11 mouse cellular contexts compared by ENCODE assay signal in genomic region chr5:24600236-24600635, GRCm38 (mm10). TPM values are rescaled to one million over a fixed set of nuclear protein-coding genes. Genes with fewer than 3 reads are reported as not detected.
A peak's percentile ranks its signal among the peaks of the same experiment; 100 is the strongest.
DNase-seq lines count a peak whose midpoint lies in the region; ATAC-seq lines count a peak whose summit lies in the region.
"Had no signal": no experiment of that assay in that cellular context is flagged by ENCODE, and none has a peak within 500 bp of the region (broad histone marks: within the 10 kb centered on the region; RNA-seq: fewer than 3 reads in every experiment).

No protein-coding gene starts in this region.

- ATAC-seq in liver, embryonic 11.5 days (replicated peaks; ENCODE audit: low FRiP score): no peak
- no peak for ATAC-seq in liver, embryonic 12.5 days
- ATAC-seq in forebrain, embryonic 16.5 days: no peak
- no peak for ATAC-seq in megakaryocyte-erythroid progenitor cell, adult 5-6 weeks (replicated peaks; ENCODE audit: low FRiP score, low TSS enrichment, poor library complexity, severe bottlenecking)

- H3K36me3 ChIP-seq in liver, embryonic 11.5 days (ENCODE audit: control insufficient read depth, insufficient read depth, low read length): no peaks in the 10 kb centered on the region
- no peaks in the 10 kb centered on the region for H3K36me3 ChIP-seq in liver, embryonic 12.5 days
- H3K36me3 ChIP-seq in forebrain, embryonic 16.5 days (ENCODE audit: control insufficient read depth, insufficient read depth): no peaks in the 10 kb centered on the region
- H3K36me3 ChIP-seq in limb, embryonic 10.5 days: peaks cover 7% of the 10 kb centered on the region

- peaks cover 75% of the 10 kb centered on the region for H3K27me3 ChIP-seq in liver, embryonic 11.5 days (replicated peaks; ENCODE audit: control insufficient read depth, insufficient read depth, low read length)
- peaks cover 97% of the 10 kb centered on the region for H3K27me3 ChIP-seq in liver, embryonic 12.5 days (replicated peaks)
- H3K27me3 ChIP-seq in forebrain, embryonic 16.5 days (replicated peaks; ENCODE audit: control insufficient read depth, insufficient read depth, low read length): no peaks in the 10 kb centered on the region
- peaks cover 55% of the 10 kb centered on the region for H3K27me3 ChIP-seq in limb, embryonic 10.5 days (ENCODE audit: low read depth, poor library complexity, severe bottlenecking)

- H3K4me1 ChIP-seq in liver, embryonic 11.5 days (replicated peaks; ENCODE audit: control insufficient read depth, insufficient read depth, low read length): peaks cover 22% of the 10 kb centered on the region
- peaks cover 35% of the 10 kb centered on the region for H3K4me1 ChIP-seq in liver, embryonic 12.5 days
- peaks cover 82% of the 10 kb centered on the region for H3K4me1 ChIP-seq in forebrain, embryonic 16.5 days (replicated peaks; ENCODE audit: control insufficient read depth, insufficient read depth, low read length)
- peaks cover 85% of the 10 kb centered on the region for H3K4me1 ChIP-seq in limb, embryonic 10.5 days

- peak overlapping the region; percentile 65 for H3K4me2 ChIP-seq in liver, embryonic 11.5 days
- H3K4me2 ChIP-seq in liver, embryonic 12.5 days: no peak overlapping the region
- H3K4me2 ChIP-seq in forebrain, embryonic 16.5 days (ENCODE audit: low read length): peak overlapping the region; percentile 93

- DNase-seq in liver, embryonic 11.5 days (ENCODE audit: low spot score): no peak
- DNase-seq in limb, embryonic 10.5 days (ENCODE audit: low spot score): no peak
- peak; percentile 95 for DNase-seq in skeletal muscle tissue, adult 2 months (ENCODE audit: low read depth, low spot score)
- no peak for DNase-seq in spleen, postnatal 36 days (ENCODE audit: low spot score in 2 of 2)
- no peak for DNase-seq in Muller cell, postnatal 12 days (ENCODE audit: inconsistent ontology term)
- DNase-seq: kidney, postnatal 10 days; lung, postnatal 10 days had no signal

- 43% methylated on average over 2 of the region's 2 CpGs for WGBS in liver, embryonic 11.5 days
- WGBS in liver, embryonic 12.5 days (ENCODE audit: insufficient replicate concordance): 45% methylated on average over 2 of the region's 2 CpGs
- 69% methylated on average over 2 of the region's 2 CpGs for WGBS in forebrain, embryonic 16.5 days
- WGBS in limb, embryonic 10.5 days: 69% methylated on average over 2 of the region's 2 CpGs

- H3K9me3 ChIP-seq in liver, embryonic 11.5 days (ENCODE audit: control insufficient read depth, low read length): no peaks in the 10 kb centered on the region
- H3K9me3 ChIP-seq in liver, embryonic 12.5 days (replicated peaks): no peaks in the 10 kb centered on the region
- no peaks in the 10 kb centered on the region for H3K9me3 ChIP-seq in forebrain, embryonic 16.5 days (ENCODE audit: control insufficient read depth, low read length)
- H3K9me3 ChIP-seq in limb, embryonic 10.5 days (replicated peaks): no peaks in the 10 kb centered on the region

- H3K27ac ChIP-seq in liver, embryonic 11.5 days (ENCODE audit: low read depth, low read length): no peak overlapping the region
- no peak overlapping the region for H3K27ac ChIP-seq in liver, embryonic 12.5 days
- H3K27ac ChIP-seq in forebrain, embryonic 16.5 days (ENCODE audit: low read length): no peak overlapping the region
- no peak overlapping the region for H3K27ac ChIP-seq in limb, embryonic 10.5 days

- H3K4me3 ChIP-seq in liver, embryonic 11.5 days (ENCODE audit: low read depth, low read length): no peak overlapping the region
- H3K4me3 ChIP-seq in liver, embryonic 12.5 days: no peak overlapping the region
- no peak overlapping the region; the same call in none of the 2 replicates for H3K4me3 ChIP-seq in forebrain, embryonic 16.5 days (replicated peaks; ENCODE audit: low read length)
- peak overlapping the region; percentile 65 for H3K4me3 ChIP-seq in limb, embryonic 10.5 days

- H3K9ac ChIP-seq in liver, embryonic 11.5 days (ENCODE audit: low read depth, low read length): no peak overlapping the region
- H3K9ac ChIP-seq in liver, embryonic 12.5 days: no peak overlapping the region
- no peak overlapping the region for H3K9ac ChIP-seq in forebrain, embryonic 16.5 days (replicated peaks; ENCODE audit: low read depth, low read length)

RNA-seq across cellular contexts. Expression of gene Chpf2, which starts 13.7 kb away (rescaled TPM):
- 14.6 TPM in 2 replicates for polyA plus RNA-seq in liver, embryonic 11.5 days (2014; fragmentation: Nextera tagmentation; extraction: Ambion mirVana)
- 16.6 and 17.6 TPM in 2 replicates for polyA plus RNA-seq in liver, embryonic 12.5 days (2016; fragmentation: Nextera tagmentation; extraction: Ambion mirVana)
- 20.5 and 20.8 TPM in 2 replicates for polyA plus RNA-seq in forebrain, embryonic 16.5 days (2015; fragmentation: Nextera tagmentation; extraction: Ambion mirVana)
- 15.1 and 19.0 TPM in 2 replicates for polyA plus RNA-seq in limb, embryonic 10.5 days (2016; fragmentation: Nextera tagmentation; extraction: Ambion mirVana)
- total RNA-seq in megakaryocyte-erythroid progenitor cell, adult 5-6 weeks (2014; fragmentation: Nextera tagmentation): 12.0 and 14.7 TPM in 2 replicates
- 14.5 and 22.5 TPM in 2 replicates for total RNA-seq in megakaryocyte-erythroid progenitor cell, adult 5-6 weeks (2017)

RNA-seq across cellular contexts. Expression of gene Abcf2, which starts 23.0 kb away (rescaled TPM):
- polyA plus RNA-seq in liver, embryonic 11.5 days (2014; fragmentation: Nextera tagmentation; extraction: Ambion mirVana): 122 and 144 TPM in 2 replicates
- polyA plus RNA-seq in liver, embryonic 12.5 days (2016; fragmentation: Nextera tagmentation; extraction: Ambion mirVana): 93.7 and 95.9 TPM in 2 replicates
- polyA plus RNA-seq in forebrain, embryonic 16.5 days (2015; fragmentation: Nextera tagmentation; extraction: Ambion mirVana): 107 and 109 TPM in 2 replicates
- polyA plus RNA-seq in limb, embryonic 10.5 days (2016; fragmentation: Nextera tagmentation; extraction: Ambion mirVana): 177 and 197 TPM in 2 replicates
- total RNA-seq in megakaryocyte-erythroid progenitor cell, adult 5-6 weeks (2014; fragmentation: Nextera tagmentation): 70.2 and 80.7 TPM in 2 replicates
- total RNA-seq in megakaryocyte-erythroid progenitor cell, adult 5-6 weeks (2017): 122 and 164 TPM in 2 replicates

RNA-seq across cellular contexts. Expression of gene Smarcd3, which starts 24.0 kb away (rescaled TPM):
- polyA plus RNA-seq in liver, embryonic 11.5 days (2014; fragmentation: Nextera tagmentation; extraction: Ambion mirVana): 13.6 and 15.2 TPM in 2 replicates
- 5.8 and 8.3 TPM in 2 replicates for polyA plus RNA-seq in liver, embryonic 12.5 days (2016; fragmentation: Nextera tagmentation; extraction: Ambion mirVana)
- 156 and 181 TPM in 2 replicates for polyA plus RNA-seq in forebrain, embryonic 16.5 days (2015; fragmentation: Nextera tagmentation; extraction: Ambion mirVana)
- polyA plus RNA-seq in limb, embryonic 10.5 days (2016; fragmentation: Nextera tagmentation; extraction: Ambion mirVana): 21.5 and 34.3 TPM in 2 replicates
- not detected in 2 replicates for total RNA-seq in megakaryocyte-erythroid progenitor cell, adult 5-6 weeks (2014; fragmentation: Nextera tagmentation)
- not detected in 2 replicates for total RNA-seq in megakaryocyte-erythroid progenitor cell, adult 5-6 weeks (2017)

RNA-seq across cellular contexts. Expression of gene 4931409K22Rik, which starts 43.6 kb away (rescaled TPM):
- polyA plus RNA-seq in liver, embryonic 11.5 days (2014; fragmentation: Nextera tagmentation; extraction: Ambion mirVana): 0.18 TPM in 1 of 2 replicates, not detected in the other
- 0.05 TPM in 1 of 2 replicates, not detected in the other for polyA plus RNA-seq in liver, embryonic 12.5 days (2016; fragmentation: Nextera tagmentation; extraction: Ambion mirVana)
- 0.26 and 0.35 TPM in 2 replicates for polyA plus RNA-seq in forebrain, embryonic 16.5 days (2015; fragmentation: Nextera tagmentation; extraction: Ambion mirVana)
- polyA plus RNA-seq in limb, embryonic 10.5 days (2016; fragmentation: Nextera tagmentation; extraction: Ambion mirVana): 0.05 TPM in 1 of 2 replicates, not detected in the other
- total RNA-seq in megakaryocyte-erythroid progenitor cell, adult 5-6 weeks (2014; fragmentation: Nextera tagmentation): not detected in 2 replicates
- total RNA-seq in megakaryocyte-erythroid progenitor cell, adult 5-6 weeks (2017): not detected in 2 replicates
- polyA plus RNA-seq: urinary bladder, adult 2 months had no signal

RNA-seq across cellular contexts. Expression of gene Asb10, which starts 59.5 kb away (rescaled TPM):
- 0.23 and 0.30 TPM in 2 replicates for polyA plus RNA-seq in liver, embryonic 11.5 days (2014; fragmentation: Nextera tagmentation; extraction: Ambion mirVana)
- polyA plus RNA-seq in liver, embryonic 12.5 days (2016; fragmentation: Nextera tagmentation; extraction: Ambion mirVana): 0.11 TPM in 1 of 2 replicates, not detected in the other
- polyA plus RNA-seq in forebrain, embryonic 16.5 days (2015; fragmentation: Nextera tagmentation; extraction: Ambion mirVana): 0.09 and 0.11 TPM in 2 replicates
- 0.13 and 0.15 TPM in 2 replicates for polyA plus RNA-seq in limb, embryonic 10.5 days (2016; fragmentation: Nextera tagmentation; extraction: Ambion mirVana)
- total RNA-seq in megakaryocyte-erythroid progenitor cell, adult 5-6 weeks (2014; fragmentation: Nextera tagmentation): not detected in 2 replicates
- total RNA-seq in megakaryocyte-erythroid progenitor cell, adult 5-6 weeks (2017): not detected in 2 replicates
